Mouse (Mus musculus): ENCODE measurements around the gene Olfr64. TPM values are rescaled to one million over a fixed set of nuclear protein-coding genes. Genes with fewer than 3 reads are reported as not detected.

The Olfr64 gene
- not detected for total RNA-seq (2021)
- long read RNA-seq, experiment 1: 0 reads
- long read RNA-seq, experiment 2: 0 reads

DNA sequence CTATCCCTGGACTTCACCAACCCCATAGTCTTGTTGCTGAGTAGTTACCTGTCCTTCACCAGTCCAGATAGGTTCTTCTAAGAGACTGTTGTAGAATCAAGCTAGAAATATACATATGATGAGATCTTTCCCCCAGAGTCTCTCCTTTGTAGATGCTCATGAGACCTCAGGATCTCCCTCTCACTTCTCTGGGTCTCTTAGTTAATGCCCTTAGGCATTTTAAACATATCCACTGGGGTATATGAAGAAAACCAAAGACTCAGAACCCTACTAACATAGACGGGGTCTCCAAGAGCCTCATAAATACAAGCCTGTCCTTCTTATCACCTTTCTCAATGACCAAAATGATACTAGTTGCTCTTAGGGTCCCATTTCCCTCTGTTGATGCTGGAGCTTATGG lies at the start of gene Olfr64:
Gene Olfr64 (minus strand): TSS at position 101 of the 400 bp plus-strand sequence.
- no peak for DNase-seq

DNA sequence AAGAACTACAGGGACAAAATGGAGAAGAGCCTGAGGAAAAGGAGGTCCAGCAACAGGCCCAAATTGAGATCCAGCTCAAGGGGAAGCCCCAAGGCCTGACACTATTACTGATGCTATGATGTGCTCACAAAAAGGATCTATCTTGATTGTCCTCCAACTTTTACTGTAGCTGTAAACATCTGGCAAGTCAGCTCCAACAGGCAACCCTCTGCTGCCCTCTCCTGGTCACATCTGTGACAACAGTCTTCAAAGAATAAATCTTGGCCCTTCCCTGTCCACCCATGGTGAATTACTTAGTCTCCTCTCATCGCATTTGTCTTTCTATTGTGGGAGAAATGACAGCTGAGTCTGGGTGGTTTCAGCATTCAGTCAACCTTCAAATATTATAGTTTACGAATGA lies 48.4 kb upstream of the Olfr64 start:
- DNase-seq: peak; percentile 12 to 53

GRCm38 (mm10) chr7:103934264-103934663 lies 40.0 kb upstream of the Olfr64 start, which contains the start of gene Olfr632:
TSS of gene Olfr632 (plus strand) at chr7:103934347.
- no peak for DNase-seq

- no peak for DNase-seq
These were observed 34.2 kb upstream of the Olfr64 start, which contains the start of gene Olfr631 for GRCm38 (mm10) chr7:103928525-103928924. TSS of gene Olfr631 (plus strand) at chr7:103928825.

DNA sequence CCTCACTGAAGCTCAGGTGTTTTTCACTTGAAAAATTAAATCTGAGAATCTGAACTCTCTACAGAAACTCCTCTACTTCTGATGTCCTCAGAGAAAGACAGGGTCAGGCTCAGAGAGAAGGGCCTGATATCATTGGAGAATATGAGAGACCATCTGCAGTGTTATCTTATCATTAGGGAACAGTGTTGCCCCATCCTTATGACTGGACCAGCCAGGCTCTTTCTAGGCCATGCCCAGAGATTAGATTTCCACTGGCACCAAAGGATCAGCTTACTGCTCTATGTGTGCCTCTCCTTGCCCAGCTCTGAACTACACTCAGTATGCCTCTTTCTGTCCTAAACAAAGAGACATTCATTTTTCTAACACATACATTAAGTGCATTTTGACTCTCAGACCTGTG lies 21.1 kb upstream of the Olfr64 start:
- DNase-seq: no peak

- peak in 1 of 2 experiments; percentile 1 for DNase-seq
These were observed 18.8 kb upstream of the Olfr64 start for GRCm38 (mm10) chr7:103912969-103913511.

- no peak for DNase-seq
These were observed 15.8 kb upstream of the Olfr64 start for GRCm38 (mm10) chr7:103910047-103910446.

- DNase-seq: no peak
These were observed 8.9 kb upstream of the Olfr64 start, which contains the start of gene Olfr65 for GRCm38 (mm10) chr7:103903187-103903586. TSS of gene Olfr65 (plus strand) at chr7:103903487.

GRCm38 (mm10) chr7:103886152-103886551 lies 8.1 kb downstream of the Olfr64 start, which contains the start of gene Olfr66:
TSS of gene Olfr66 (minus strand) at chr7:103886252.
- no peak for DNase-seq

DNA sequence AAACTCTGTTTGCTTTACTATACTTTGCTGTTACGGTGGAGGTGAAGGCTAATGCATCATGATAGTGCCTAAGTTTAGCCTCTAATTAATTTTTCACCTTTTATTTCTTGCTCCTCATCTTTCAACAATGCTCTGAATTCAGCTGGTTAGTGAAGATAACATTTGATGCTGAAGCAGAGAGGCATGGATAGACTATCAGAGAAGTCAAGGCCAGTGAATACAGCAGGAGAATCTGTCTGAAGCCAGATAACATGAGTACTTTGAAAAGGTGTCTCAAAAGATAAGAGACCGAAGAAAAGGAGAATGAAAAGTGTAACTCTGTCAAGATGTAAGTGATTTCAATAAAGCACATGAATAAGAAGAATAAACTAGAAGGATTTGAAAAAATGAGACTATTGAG lies 17.2 kb downstream of the Olfr64 start:
- DNase-seq: no peak

DNA sequence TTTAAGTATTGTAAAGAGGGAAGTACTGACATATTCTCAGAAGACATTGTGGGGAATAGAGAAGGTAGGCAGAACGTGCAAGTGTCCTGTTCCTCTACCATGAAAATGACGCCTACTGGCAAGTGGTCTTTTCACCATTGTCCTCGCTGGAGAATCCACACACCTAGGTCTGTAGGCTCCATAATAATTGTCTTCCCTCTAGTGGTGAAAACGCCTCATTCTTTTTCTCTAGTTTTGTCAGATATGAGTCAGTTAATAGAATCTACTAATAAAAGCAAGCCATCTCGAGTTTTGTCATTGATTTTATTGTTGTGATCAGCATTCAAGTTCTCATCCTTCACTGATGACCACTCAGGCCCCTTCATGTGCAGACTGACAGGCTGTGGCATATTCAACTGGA lies 19.8 kb downstream of the Olfr64 start:
- no peak for DNase-seq

DNA sequence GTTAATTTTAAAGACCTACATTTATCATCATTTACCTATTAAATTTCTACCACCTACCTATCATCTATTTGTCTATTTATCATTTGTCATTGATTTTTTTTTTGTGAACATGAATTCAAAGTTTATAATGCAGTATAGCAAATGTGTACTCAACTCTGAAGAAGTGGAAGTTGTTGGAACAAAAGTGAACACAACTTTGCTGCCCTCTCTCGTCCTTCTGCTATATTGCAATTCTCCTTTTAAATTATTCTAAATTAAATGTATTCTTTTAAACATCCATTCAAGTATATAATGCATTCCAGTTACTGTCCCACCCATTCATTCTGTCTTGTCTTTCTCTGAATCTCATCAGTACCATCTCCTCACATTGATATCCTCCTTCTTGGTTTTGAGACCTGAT lies 21.2 kb downstream of the Olfr64 start:
- DNase-seq: no peak

GRCm38 (mm10) chr7:103870667-103871066 lies 23.6 kb downstream of the Olfr64 start:
- DNase-seq: no peak

DNA sequence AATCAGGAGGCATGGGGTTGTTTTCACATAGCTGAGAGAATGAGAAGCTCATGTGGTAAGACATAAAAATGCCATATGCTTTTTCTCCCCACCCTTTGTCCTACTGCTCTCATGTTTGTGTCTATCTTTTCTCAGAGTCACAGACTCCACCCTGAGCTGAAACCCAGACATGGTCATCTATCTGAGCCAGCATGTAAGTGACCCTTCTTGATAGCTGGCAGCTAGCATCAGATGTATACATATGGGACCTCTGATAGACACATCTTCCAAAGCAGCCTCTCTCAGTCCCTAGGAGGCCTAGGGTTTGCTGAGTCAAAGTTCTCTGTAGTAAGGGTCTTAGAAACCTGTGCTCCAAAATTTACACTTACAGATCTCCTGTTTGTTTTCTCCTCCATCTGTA lies 28.6 kb downstream of the Olfr64 start:
- DNase-seq: no peak

GRCm38 (mm10) chr7:103861531-103861930 lies 32.8 kb downstream of the Olfr64 start:
- DNase-seq: no peak

GRCm38 (mm10) chr7:103860855-103861254 lies 33.4 kb downstream of the Olfr64 start:
- DNase-seq: peak; percentile 79

DNA sequence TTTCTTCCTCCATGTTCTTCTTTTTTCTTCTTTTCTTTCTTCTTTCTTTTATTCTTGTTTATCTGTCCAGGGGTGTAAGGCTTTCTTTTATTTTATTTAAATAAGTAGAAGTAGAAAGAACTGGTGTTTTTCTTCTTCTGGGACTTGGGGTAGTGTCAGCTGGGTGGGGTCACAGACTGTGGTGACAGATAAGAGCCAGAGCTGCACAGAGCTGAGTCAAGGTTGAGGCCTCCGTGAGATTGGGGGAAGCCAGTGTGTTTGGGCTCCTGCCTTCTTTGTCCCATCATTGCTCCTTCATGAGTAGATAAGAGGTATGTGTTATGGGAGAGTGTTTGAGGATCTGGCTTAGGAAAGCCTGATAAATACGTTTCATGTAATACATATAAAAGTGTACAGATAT lies 35.2 kb downstream of the Olfr64 start:
- DNase-seq: no peak

GRCm38 (mm10) chr7:103854669-103855068 lies 39.6 kb downstream of the Olfr64 start:
- no peak for DNase-seq

- no peak for DNase-seq
These were observed 41.2 kb downstream of the Olfr64 start, which contains the start of gene Hbb-y for GRCm38 (mm10) chr7:103853090-103853489. TSS of gene Hbb-y (minus strand) at chr7:103853216.

- no peak for DNase-seq
These were observed 49.6 kb downstream of the Olfr64 start for GRCm38 (mm10) chr7:103844525-103845325.

- no peak for DNase-seq
These were observed 51.3 kb downstream of the Olfr64 start, which contains the start of gene Hbb-bh1 for GRCm38 (mm10) chr7:103843034-103843433. TSS of gene Hbb-bh1 (minus strand) at chr7:103843164.

DNA sequence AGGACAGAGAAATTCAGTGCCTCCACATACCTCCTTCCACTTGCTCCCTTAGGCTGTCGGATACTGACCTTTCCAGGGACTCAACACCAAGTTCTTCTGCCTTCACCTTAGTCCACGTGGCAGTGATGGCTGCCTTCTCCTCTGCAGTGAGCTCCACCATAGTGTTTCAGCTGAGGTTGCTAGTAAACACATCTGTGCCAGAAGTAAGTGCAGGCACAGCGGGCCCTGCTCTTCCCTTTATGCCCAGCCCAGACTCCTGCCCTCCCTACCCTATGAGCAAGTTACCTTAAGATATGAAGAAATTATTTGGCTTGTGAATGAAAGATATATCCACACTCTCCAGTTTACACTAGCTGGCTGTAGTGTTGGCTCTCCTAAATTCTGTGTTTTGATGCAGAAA lies 54.0 kb downstream of the Olfr64 start, which contains the start of gene Hbb-bh2:
Gene Hbb-bh2 (minus strand): TSS at position 253 of the 400 bp plus-strand sequence.
- DNase-seq: no peak

Data from adrenal gland, postnatal 36 days (tissue).